Mouse (Mus musculus) retina, postnatal 1 day (tissue): Measurements from ENCODE around the gene Slc2a9.

Experiments used
- DNase-seq: peaks from one replicate; pipeline ENCODE4 v3.0.0-alpha.2; 2012

Gene Slc2a9

DNA sequence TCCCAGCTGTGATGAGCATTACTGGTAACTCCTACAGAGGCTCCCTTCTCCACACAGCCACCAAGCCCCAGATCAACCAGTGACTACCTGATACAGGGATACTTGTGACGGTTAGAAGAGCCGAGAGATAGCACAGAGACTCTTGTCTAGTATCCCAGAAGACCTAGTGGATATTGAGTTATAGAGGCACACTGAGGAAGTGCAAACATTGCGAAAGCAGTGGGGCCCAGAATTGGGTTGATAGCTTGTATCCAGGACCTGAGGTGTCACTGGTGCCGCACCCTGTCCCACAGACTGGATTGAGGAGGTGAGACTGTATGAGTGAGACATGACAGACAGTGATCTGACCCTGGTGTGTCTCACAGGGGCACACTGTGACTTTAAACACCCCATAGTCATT lies at the start of gene Slc2a9:
Slc2a9 (minus strand) TSS at position 152 of the 400 bp plus-strand sequence.
- no peak for DNase-seq

- DNase-seq, result no peak
Measured at GRCm38 (mm10) chr5:38552615-38553014, 49.7 kb upstream of the Slc2a9 start.

- DNase-seq, result no peak
Measured at GRCm38 (mm10) chr5:38550221-38550768, 47.4 kb upstream of the Slc2a9 start.

- DNase-seq, result no peak
Measured at GRCm38 (mm10) chr5:38549461-38549909, 46.5 kb upstream of the Slc2a9 start.

DNA sequence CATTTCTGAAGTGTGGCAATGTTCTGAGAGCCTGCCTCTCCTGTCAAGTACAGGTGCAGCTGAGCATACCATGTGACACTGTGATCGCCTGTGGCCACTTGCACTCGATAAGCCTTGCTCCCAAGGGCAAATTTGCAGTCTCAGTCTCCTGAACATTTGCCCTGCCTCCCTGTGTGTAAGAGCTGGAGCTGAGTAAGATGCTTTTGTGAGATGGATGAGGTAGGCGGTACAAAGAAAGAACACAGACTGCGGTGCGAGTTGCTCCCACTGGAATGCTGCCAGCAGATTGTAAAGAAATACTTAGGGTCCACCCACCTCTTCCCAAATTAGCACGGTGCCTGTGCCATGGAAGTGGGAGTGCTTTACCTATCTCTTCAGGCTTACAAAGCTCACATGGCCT lies 44.4 kb upstream of the Slc2a9 start:
- DNase-seq, result no peak

DNA sequence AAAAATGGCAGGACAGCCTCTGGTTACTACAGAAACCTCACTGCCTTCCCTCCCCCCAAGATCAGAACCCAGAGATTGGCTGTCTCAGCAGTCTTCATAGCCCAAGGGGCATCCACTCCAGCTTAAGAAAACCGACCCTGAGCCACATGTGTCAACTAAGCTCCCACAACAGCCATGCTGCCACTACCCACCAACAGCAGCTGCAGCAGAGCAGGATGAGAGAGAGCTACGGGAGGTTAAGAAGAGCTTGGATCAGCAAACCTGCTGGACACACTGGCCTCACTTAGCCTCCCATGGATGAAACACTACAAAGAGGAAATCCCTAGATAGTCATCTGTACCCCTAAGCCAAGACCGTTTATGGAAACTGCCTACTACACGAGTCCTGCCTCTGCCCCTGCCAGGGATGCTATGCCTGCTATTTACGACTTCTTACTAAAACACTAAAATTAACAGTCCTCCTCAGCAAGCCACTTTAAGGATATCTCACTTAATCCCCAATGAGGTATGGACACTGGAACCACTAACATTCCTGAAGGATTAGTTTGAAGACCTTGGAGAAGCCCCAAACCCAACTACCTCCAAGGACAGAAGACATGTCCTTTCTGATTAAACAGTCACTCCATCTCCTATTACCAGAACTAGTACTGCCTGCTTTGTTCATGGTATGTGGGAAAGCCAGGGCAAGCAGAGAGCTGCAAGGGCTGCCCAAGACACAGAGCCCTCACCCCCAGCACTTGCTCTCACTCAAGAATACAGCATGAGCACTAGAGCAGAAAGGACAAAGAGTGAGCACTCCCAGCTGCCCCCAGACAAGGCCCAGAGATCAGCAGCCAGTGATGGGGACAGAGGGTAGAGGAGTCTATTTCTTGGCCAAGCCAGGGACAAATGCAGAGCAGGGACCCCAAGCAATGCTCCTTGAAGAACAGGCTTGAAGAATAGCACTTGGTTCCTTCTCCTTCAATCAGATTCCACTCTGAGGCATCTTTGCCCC lies 41.8 kb upstream of the Slc2a9 start:
- no peak for DNase-seq

GRCm38 (mm10) chr5:38543496-38544217 lies 40.7 kb upstream of the Slc2a9 start:
- no peak for DNase-seq

- no peak for DNase-seq
Measured at GRCm38 (mm10) chr5:38541728-38542127, 38.8 kb upstream of the Slc2a9 start.

GRCm38 (mm10) chr5:38540898-38541297 lies 38.0 kb upstream of the Slc2a9 start:
- DNase-seq, result no peak

DNA sequence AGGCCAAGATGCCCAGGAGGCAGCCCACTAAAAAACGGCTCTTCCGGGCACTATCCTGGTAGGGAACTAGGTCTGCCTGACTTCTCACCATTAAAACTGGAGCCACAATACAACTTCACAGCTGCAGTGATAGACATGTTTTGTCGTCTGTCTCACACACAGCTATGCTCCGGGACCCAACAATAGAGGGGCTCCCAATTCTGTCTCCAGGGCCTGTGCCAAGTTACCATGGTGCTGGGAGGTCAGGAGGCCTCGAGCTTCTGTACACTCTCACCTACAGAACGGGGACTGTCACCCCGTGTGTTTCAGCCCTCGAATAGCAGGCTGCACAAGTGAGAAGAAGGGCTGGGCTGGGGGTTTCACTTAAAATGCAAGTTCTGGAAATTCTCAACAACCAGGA lies 35.6 kb upstream of the Slc2a9 start:
- no peak for DNase-seq

DNA sequence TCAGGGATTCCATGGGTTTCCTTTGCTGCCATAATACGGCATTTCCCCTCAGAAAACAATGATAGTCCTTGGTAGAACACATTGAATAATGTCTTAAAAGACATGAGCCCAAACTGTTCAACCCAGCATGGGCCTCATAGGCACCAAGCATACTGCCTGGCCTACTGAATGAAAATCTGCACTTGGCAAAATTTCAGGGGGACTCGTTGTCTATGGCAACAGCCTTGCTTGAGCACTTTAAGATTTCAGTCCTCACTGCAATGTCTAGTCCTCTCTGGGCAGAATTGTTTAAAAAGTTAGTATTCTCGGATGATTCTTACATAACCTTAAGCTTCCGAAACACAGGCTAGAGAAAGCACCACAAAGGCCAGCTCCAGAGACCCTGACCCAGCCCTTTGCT lies 34.9 kb upstream of the Slc2a9 start:
- DNase-seq, result no peak

GRCm38 (mm10) chr5:38536822-38537221 lies 33.9 kb upstream of the Slc2a9 start:
- DNase-seq, result no peak

DNA sequence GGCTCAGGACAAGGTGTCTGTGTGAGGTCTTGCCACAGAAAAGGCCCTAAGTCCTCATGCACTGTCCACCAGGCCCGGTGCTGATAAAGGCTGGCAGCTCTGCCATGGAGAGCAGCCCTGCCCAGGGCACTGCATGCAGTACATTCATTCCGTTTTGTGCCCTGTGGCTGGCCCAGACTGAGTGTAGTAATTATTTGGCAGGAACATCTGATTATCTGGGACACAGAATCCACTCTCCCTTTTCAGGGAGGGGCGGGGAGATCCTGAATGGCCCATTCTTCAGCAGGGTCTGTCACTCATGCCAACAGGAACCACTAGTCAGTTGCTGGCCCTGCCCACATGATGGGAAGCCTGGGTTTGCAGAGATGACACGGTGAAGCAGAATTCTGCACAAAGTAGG lies 29.1 kb upstream of the Slc2a9 start:
- DNase-seq, result peak; percentile 93

DNA sequence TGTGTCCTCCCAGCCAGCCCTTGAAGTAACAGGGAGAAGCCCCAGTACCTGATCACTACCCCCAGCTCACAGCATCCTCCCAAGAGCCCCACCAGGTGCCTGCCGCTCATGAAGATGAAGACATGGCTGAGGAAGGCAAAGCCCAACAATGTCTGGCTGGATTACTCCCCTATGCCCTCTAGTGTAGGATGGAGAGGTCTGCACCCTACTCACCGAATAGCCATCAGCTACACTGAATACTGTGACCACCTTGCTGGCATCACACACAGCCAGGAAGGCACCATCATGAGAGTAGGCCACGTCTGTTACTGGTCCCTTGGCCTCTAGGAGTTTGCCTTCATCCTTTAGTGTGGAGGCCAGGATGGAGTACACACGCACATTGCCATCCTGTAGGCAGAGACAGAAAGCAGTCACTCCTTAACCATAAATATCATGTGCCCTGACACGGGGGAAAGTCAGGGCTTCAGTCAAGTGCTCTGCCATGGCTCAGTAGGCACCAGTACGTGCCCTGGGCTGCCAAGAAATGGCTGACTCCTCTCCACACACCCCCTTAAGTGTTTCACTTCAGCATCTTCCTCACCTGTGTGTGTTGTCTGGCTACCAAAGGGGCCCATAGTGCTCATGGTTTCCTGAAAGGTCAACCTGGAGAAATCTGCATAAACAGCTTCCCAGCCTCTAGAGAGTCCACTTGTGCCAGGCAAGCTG lies 26.9 kb upstream of the Slc2a9 start:
- peak; percentile 54 for DNase-seq

DNA sequence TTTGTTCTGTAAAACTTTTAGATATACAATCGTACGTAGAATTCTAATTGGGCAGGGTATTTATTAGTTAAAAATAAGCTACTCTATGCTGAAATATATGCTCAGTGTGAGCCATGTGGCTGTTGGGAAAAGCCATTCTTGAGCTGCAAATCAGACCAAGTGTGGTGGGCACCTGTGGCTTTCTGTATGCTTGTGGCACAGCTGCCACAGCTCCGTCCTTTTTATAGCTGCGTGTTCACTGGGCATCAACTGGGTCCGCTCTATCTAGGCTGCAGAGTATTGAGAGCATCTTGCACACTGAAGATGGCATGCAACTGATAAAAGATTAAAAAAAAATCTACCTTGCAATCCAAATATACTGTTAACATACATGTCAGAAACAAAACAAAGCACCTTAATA lies 20.0 kb upstream of the Slc2a9 start:
- DNase-seq, result no peak

DNA sequence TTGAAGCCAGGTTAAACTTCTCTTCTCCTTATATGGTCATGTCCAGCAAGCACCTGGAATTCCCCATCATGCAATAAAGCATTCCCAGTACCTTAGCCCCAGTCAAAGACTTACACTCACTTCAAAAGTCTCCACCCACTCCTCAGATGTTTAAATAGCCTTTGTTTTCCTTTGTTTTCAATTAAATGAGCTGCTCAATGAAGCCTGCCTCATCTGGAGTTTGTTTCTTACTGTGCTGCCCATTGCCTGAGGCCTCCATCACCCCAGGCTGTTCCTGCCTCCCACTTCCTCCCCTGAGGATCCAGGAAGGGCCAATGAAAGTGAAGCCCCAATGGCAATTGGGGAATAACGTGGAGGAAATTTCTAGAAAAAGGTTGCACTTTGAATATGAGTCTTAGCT lies 17.9 kb upstream of the Slc2a9 start:
- no peak for DNase-seq

DNA sequence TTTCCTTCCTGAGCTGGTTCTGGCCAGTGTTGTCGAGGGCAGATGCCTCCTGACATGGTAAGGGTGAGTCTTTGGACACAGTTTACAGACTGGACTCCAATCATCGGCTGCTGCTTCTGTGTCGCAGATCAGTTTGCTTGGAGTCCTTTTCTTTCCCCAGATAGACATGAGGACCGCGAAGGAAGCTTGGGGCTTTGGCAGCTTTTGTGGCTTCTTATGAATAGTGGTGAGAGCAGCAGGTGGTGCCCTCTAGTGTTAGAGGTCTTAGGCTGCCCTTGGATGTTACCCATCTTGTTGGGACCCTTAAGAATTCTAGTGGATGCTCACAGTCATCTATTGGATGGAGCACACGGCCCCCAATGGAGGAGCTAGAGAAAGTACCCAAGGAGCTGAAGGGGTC lies 13.3 kb upstream of the Slc2a9 start:
- peak; percentile 47 for DNase-seq

DNA sequence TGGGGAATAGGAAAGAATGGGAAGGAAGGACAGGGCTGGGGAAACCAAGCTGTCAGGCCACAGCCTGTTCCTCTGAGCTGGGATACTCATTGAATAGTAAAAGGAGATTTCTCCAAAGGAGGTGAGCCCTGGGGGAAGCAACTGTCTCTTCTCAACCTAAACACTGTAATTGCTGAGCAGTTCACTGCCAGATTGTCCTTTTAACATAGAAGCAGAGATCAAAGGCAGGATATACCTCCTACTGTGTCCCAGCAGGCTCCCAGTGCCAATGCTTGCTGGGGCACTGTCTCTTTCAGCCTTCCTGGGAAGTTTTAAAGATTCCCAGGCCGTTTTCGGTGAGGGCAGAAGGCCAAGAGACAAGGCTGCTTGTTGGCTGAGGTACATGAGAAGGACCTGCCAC lies 10.0 kb upstream of the Slc2a9 start:
- DNase-seq, result no peak

GRCm38 (mm10) chr5:38509568-38509967 lies 6.6 kb upstream of the Slc2a9 start:
- DNase-seq, result no peak

DNA sequence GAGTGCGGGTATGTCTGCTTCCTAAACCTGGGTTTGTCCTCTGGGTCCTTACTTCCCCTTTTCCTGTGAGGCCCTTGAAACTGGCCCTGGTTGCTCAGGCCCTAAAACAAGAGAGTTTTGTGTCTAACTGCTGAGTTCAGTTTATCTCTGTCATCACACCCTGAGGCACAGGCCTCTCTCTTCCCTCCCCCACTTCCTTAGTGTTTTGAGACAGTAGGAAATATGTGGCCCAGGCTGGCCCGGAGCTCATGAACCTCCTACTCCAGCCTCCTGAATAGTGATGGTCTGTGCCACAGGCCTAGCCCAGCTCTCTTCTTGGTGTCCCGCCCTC lies 2.5 kb upstream of the Slc2a9 start:
- DNase-seq, result no peak

- no peak for DNase-seq
Measured at GRCm38 (mm10) chr5:38504747-38505434, 1.9 kb upstream of the Slc2a9 start.

DNA sequence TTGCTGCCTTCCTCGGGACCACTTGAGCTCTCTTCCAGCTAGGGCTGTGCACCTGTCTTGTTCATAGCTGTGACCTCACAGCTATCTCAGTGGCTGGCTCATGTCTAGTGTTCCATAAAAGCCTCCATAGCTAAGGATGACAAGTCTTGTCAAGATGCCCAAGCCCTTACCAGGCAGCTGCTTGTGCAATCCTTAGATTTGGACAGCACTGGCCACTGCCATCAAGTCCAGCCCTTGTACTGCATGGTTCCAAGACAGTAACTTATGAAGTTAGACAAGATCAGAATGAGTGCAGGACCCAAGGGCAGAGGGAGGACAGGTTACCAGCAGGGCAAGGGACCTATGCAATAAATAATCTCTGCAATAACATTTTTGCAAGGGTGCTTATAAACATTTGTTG lies 1.2 kb upstream of the Slc2a9 start:
- DNase-seq, result no peak

GRCm38 (mm10) chr5:38500043-38500442 lies 2.9 kb downstream of the Slc2a9 start:
- DNase-seq, result no peak
